Mouse (Mus musculus) ES-Bruce4 (cell line): ENCODE measurements around the gene Hipk1. TPM values are rescaled to one million over a fixed set of nuclear protein-coding genes. Genes with fewer than 3 reads are reported as not detected.

Experiments used
- H3K27ac ChIP-seq: 2 replicates; pipeline ENCODE4 v1.5.1; 2012; ENCODE audit warnings: low read length, inconsistent platforms; ENCODE audit not compliant: insufficient read depth
- H3K27me3 ChIP-seq: 2 replicates; pipeline ENCODE4 v1.6.1; 2012; ENCODE audit warnings: mild to moderate bottlenecking, low read length, inconsistent platforms; ENCODE audit not compliant: control insufficient read depth, poor library complexity, insufficient read depth, severe bottlenecking
- H3K36me3 ChIP-seq: 2 replicates; pipeline ENCODE4 v1.6.1; 2012; ENCODE audit warnings: inconsistent platforms, mild to moderate bottlenecking, low read length, moderate library complexity; ENCODE audit not compliant: control insufficient read depth, poor library complexity, insufficient read depth, severe bottlenecking
- H3K4me1 ChIP-seq: one replicate; pipeline ENCODE4 v1.8.1; 2011; ENCODE audit warnings: low read length; ENCODE audit not compliant: control insufficient read depth, insufficient read depth
- H3K4me3 ChIP-seq: 2 replicates; pipeline ENCODE4 v1.5.1; 2011; ENCODE audit warnings: low read depth, mild to moderate bottlenecking, low read length
- H3K9ac ChIP-seq: 2 replicates; pipeline ENCODE4 v1.6.1; 2012; ENCODE audit warnings: low read depth, mild to moderate bottlenecking, inconsistent platforms; ENCODE audit not compliant: poor library complexity, severe bottlenecking
- H3K9me3 ChIP-seq: replicated peaks from 2 replicates; pipeline ENCODE4 v1.6.1; 2012; ENCODE audit warnings: mild to moderate bottlenecking, low read length, inconsistent platforms; ENCODE audit not compliant: control insufficient read depth, poor library complexity, insufficient read depth, severe bottlenecking
- CTCF ChIP-seq: IDR thresholded peaks from one replicate; pipeline ENCODE4 v1.8.1; 2011; ENCODE audit warnings: low read depth, low read length
- EP300 ChIP-seq: IDR thresholded peaks from 2 replicates; pipeline ENCODE4 v1.6.1; 2011; ENCODE audit warnings: low read depth, low read length; ENCODE audit not compliant: insufficient read depth
- POLR2A ChIP-seq: IDR thresholded peaks from one replicate; pipeline ENCODE4 v1.8.1; 2011; ENCODE audit warnings: low read length; ENCODE audit not compliant: insufficient read depth
- polyA plus RNA-seq: library from polyadenylated mRNA; stranded (reverse); fragments of >200 nt; gene quantifications from 2 replicates; pipeline ENCODE4 v1.2.4, GENCODE M21; 2011; ENCODE audit warnings: low read depth; ENCODE audit not compliant: missing spikeins, insufficient read depth, insufficient read length

Hipk1 gene
- polyA plus RNA-seq, 1 experiment, result 52.3 TPM

GRCm38 (mm10) chr3:103733799-103734695 lies 57.3 kb downstream of the Hipk1 start:
- H3K27ac ChIP-seq, result no peak overlapping the region
- no peak overlapping the region for H3K4me3 ChIP-seq
- no peak overlapping the region for H3K9ac ChIP-seq
- H3K36me3 ChIP-seq, result no peaks in the 10 kb centered on the region
- peaks cover 2% of the 10 kb centered on the region for H3K4me1 ChIP-seq
- TF ChIP-seq POLR2A, result no peak
- no peak for TF ChIP-seq CTCF
- no peak for TF ChIP-seq EP300
- H3K27me3 ChIP-seq, result no peaks in the 10 kb centered on the region
- H3K9me3 ChIP-seq, result no peaks in the 10 kb centered on the region

- H3K4me1 ChIP-seq, result peaks cover 2% of the 10 kb centered on the region
- H3K27ac ChIP-seq, result no peak overlapping the region
- H3K27me3 ChIP-seq, result no peaks in the 10 kb centered on the region
- H3K9me3 ChIP-seq, result no peaks in the 10 kb centered on the region
- no peaks in the 10 kb centered on the region for H3K36me3 ChIP-seq
- TF ChIP-seq CTCF (no peak), POLR2A (no peak), EP300 (no peak)
- H3K4me3 ChIP-seq, result no peak overlapping the region
- H3K9ac ChIP-seq, result no peak overlapping the region
Observed at GRCm38 (mm10) chr3:103733176-103733575, 58.2 kb downstream of the Hipk1 start.

GRCm38 (mm10) chr3:103732116-103732515 lies 59.2 kb downstream of the Hipk1 start:
- no peaks in the 10 kb centered on the region for H3K9me3 ChIP-seq
- H3K27me3 ChIP-seq, result no peaks in the 10 kb centered on the region
- no peak for TF ChIP-seq CTCF
- TF ChIP-seq POLR2A, result no peak
- no peak for TF ChIP-seq EP300
- no peaks in the 10 kb centered on the region for H3K36me3 ChIP-seq
- H3K9ac ChIP-seq, result no peak overlapping the region
- H3K4me3 ChIP-seq, result no peak overlapping the region
- no peak overlapping the region for H3K27ac ChIP-seq
- no peaks in the 10 kb centered on the region for H3K4me1 ChIP-seq

- Histone ChIP-seq H3K4me1 (no peaks in the 10 kb centered on the region), H3K36me3 (no peaks in the 10 kb centered on the region), H3K27ac (no peak overlapping the region), H3K27me3 (no peaks in the 10 kb centered on the region), H3K4me3 (no peak overlapping the region), H3K9ac (no peak overlapping the region), H3K9me3 (no peaks in the 10 kb centered on the region)
- TF ChIP-seq CTCF (no peak), POLR2A (no peak), EP300 (no peak)
Observed at GRCm38 (mm10) chr3:103729850-103730249, 61.5 kb downstream of the Hipk1 start.

- H3K27ac ChIP-seq, result no peak overlapping the region
- H3K9ac ChIP-seq, result no peak overlapping the region
- no peaks in the 10 kb centered on the region for H3K9me3 ChIP-seq
- H3K4me1 ChIP-seq, result no peaks in the 10 kb centered on the region
- no peaks in the 10 kb centered on the region for H3K27me3 ChIP-seq
- no peak overlapping the region for H3K4me3 ChIP-seq
- TF ChIP-seq EP300 (no peak), CTCF (no peak), POLR2A (no peak)
- no peaks in the 10 kb centered on the region for H3K36me3 ChIP-seq
Observed at GRCm38 (mm10) chr3:103727813-103728326, 63.5 kb downstream of the Hipk1 start.

- Histone ChIP-seq H3K27ac (no peak overlapping the region), H3K4me1 (no peaks in the 10 kb centered on the region), H3K9ac (no peak overlapping the region), H3K27me3 (no peaks in the 10 kb centered on the region), H3K4me3 (no peak overlapping the region), H3K9me3 (no peaks in the 10 kb centered on the region), H3K36me3 (no peaks in the 10 kb centered on the region)
- TF ChIP-seq EP300, result no peak
- no peak for TF ChIP-seq POLR2A
- no peak for TF ChIP-seq CTCF
Observed at GRCm38 (mm10) chr3:103726642-103727041, 64.7 kb downstream of the Hipk1 start.
